ENCODE assay signal across 15 mouse cellular contexts in the genomic region with DNA sequence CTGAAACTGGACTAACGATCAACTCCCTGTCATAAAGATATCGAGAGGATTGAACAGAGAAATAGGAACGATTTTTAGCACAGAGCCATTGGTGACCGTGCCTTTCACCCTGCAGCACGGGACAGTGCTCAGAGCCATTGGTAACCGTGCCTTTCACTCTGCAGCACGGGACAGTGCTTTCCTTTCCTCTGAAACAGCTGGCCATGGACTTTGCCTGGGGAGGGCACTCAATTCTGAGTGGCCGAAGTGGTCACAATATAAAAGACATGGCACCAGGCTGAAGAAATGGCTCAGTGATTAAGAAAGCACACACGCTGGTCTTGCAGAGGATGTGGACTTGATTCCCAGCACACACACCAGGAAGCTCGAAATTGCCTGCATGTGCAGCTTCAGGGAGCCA.
A peak's percentile ranks its signal among the peaks of the same experiment; 100 is the strongest.
DNase-seq lines count a peak whose midpoint lies in the region; ATAC-seq and TF ChIP-seq lines count a peak whose summit lies in the region.
"Had no signal": no experiment of that assay in that cellular context is flagged by ENCODE, and none has a peak within 500 bp of the region (broad histone marks: within the 10 kb centered on the region; RNA-seq: fewer than 3 reads in every experiment).

No protein-coding gene starts in this region.

- 42% methylated on average over 10 of the region's 10 CpGs for WGBS in intestine, postnatal 0 days
- 29% methylated on average over 10 of the region's 10 CpGs for WGBS in small intestine, adult 2 months

- H3K4me3 ChIP-seq in intestine, postnatal 0 days (ENCODE audit: low read depth, low read length), result no peak overlapping the region
- peak overlapping the region; percentile 16; the same call in 1 of the 2 replicates for H3K4me3 ChIP-seq in small intestine, adult 2 months (ENCODE audit: low read depth, low read length)
- H3K4me3 ChIP-seq: embryonic facial prominence, embryonic 15.5 days; forebrain, embryonic 12.5 days; hindbrain, embryonic 13.5 days had no signal

- H3K4me1 ChIP-seq in intestine, postnatal 0 days (replicated peaks; ENCODE audit: control insufficient read depth, insufficient read depth, low read length), result peaks cover 4% of the 10 kb centered on the region
- H3K4me1 ChIP-seq in small intestine, adult 2 months (ENCODE audit: control insufficient read depth, insufficient read depth, insufficient read length, low read length), result peaks cover 25% of the 10 kb centered on the region

- no peaks in the 10 kb centered on the region for H3K9me3 ChIP-seq in intestine, postnatal 0 days (ENCODE audit: control insufficient read depth)
- H3K9me3 ChIP-seq: embryonic facial prominence, embryonic 15.5 days; forebrain, embryonic 12.5 days; hindbrain, embryonic 13.5 days had no signal

- TF ChIP-seq POLR2A in small intestine, adult 2 months (IDR thresholded peaks at IDR 0.05; ENCODE audit: low read depth, low read length), result peak; percentile 36; the same call in 1 of the 2 replicates

- peak overlapping the region; percentile 71 for H3K27ac ChIP-seq in intestine, postnatal 0 days (ENCODE audit: low read depth, low read length)
- H3K27ac ChIP-seq in small intestine, adult 2 months (ENCODE audit: insufficient read depth, low read depth, low read length), result peak overlapping the region; percentile 89
- H3K27ac ChIP-seq: embryonic facial prominence, embryonic 15.5 days; forebrain, embryonic 12.5 days; hindbrain, embryonic 13.5 days had no signal

- no peak overlapping the region for H3K9ac ChIP-seq in intestine, postnatal 0 days (ENCODE audit: low read depth, low read length)
- H3K9ac ChIP-seq: embryonic facial prominence, embryonic 15.5 days; forebrain, embryonic 12.5 days; hindbrain, embryonic 13.5 days; lung, embryonic 14.5 days had no signal

- peak overlapping the region; percentile 39 for H3K4me2 ChIP-seq in intestine, postnatal 0 days (replicated peaks; ENCODE audit: low read depth)
- H3K4me2 ChIP-seq: embryonic facial prominence, embryonic 15.5 days; forebrain, embryonic 12.5 days; hindbrain, embryonic 13.5 days; lung, embryonic 14.5 days had no signal

- no peak for TF ChIP-seq CTCF in intestine, postnatal 0 days (IDR thresholded peaks at IDR 0.05; ENCODE audit: low read depth)
- TF ChIP-seq CTCF in small intestine, adult 2 months (IDR thresholded peaks at IDR 0.05; ENCODE audit: extremely low read depth, insufficient read length, insufficient replicate concordance, low read depth, low read length), result no peak

- H3K36me3 ChIP-seq in intestine, postnatal 0 days (ENCODE audit: control insufficient read depth, insufficient read depth), result 0 out of 2 replicates have a peak, but pooled peaks cover 4% of the 10 kb centered on the region
- H3K36me3 ChIP-seq in small intestine, adult 2 months (ENCODE audit: control insufficient read depth, insufficient read depth, low read length), result no peaks in the 10 kb centered on the region
- H3K36me3 ChIP-seq: embryonic facial prominence, embryonic 15.5 days; forebrain, embryonic 12.5 days; hindbrain, embryonic 13.5 days had no signal

- peak; percentile 76 for ATAC-seq in intestine, postnatal 0 days
- ATAC-seq: CD4-positive, CD25-positive, alpha-beta regulatory T cell, adult 4 months had no signal

- peak; percentile 2 for DNase-seq in ovary, postnatal 36 days (ENCODE audit: low spot score)
- no peak for DNase-seq in ovary, postnatal 10 days (ENCODE audit: low spot score)
- peak; percentile 30 for DNase-seq in kidney, postnatal 14 days
- no peak for DNase-seq in lung, adult 18-20 months
- no peak for DNase-seq in thymus, postnatal 4 days
- DNase-seq: adrenal gland, adult 8-10 months; cerebellum, adult 18-20 months; lung, embryonic 14.5 days; midbrain, embryonic 14.5 days had no signal

- H3K27me3 ChIP-seq in intestine, postnatal 0 days (replicated peaks; ENCODE audit: control insufficient read depth, insufficient read depth, low read length), result no peaks in the 10 kb centered on the region
- no peaks in the 10 kb centered on the region for H3K27me3 ChIP-seq in small intestine, adult 2 months (ENCODE audit: control insufficient read depth, insufficient read depth, low read length)
- H3K27me3 ChIP-seq: forebrain, embryonic 12.5 days; hindbrain, embryonic 13.5 days had no signal

Comparison
In these comparisons a context has a peak if more than half of its experiments do, and no peak if none do; other contexts are left out.
1. DNase-seq: peak in ovary, postnatal 36 days (single experiment) and kidney, postnatal 14 days (single experiment); none in ovary, postnatal 10 days (single experiment), lung, adult 18-20 months (0 of 2) and thymus, postnatal 4 days (single experiment).